Comparison of ENCODE assay signal across 15 mouse cellular contexts in genomic region chr19:16959551-16959950, GRCm38 (mm10). TPM values are rescaled to one million over a fixed set of nuclear protein-coding genes. Genes with fewer than 3 reads are reported as not detected.
DNase-seq lines count a peak whose midpoint lies in the region.
"Had no signal": no experiment of that assay in that cellular context is flagged by ENCODE, and none has a peak within 500 bp of the region (broad histone marks: within the 10 kb centered on the region; RNA-seq: fewer than 3 reads in every experiment).

No protein-coding gene starts in this region.

- H3K27ac ChIP-seq in heart, embryonic 10.5 days = no peak overlapping the region
- H3K27ac ChIP-seq: embryonic facial prominence, embryonic 15.5 days; intestine, embryonic 15.5 days; midbrain, embryonic 13.5 days; stomach, embryonic 15.5 days had no signal

- no peaks in the 10 kb centered on the region for H3K9me3 ChIP-seq in heart, embryonic 10.5 days
- H3K9me3 ChIP-seq: embryonic facial prominence, embryonic 15.5 days; intestine, embryonic 15.5 days; stomach, embryonic 15.5 days had no signal

- 34% methylated on average over 8 of the region's 8 CpGs for WGBS in heart, embryonic 10.5 days

- peaks cover 19% of the 10 kb centered on the region for H3K4me1 ChIP-seq in heart, embryonic 10.5 days

- intact Hi-C loops in heart, postnatal 36 days (cut with DNase I) = loop anchor here (5.0 kb wide), 1 partner anchor 68 kb away; no protein-coding TSS in a partner anchor

- H3K36me3 ChIP-seq in heart, embryonic 10.5 days = no peaks in the 10 kb centered on the region
- H3K36me3 ChIP-seq: embryonic facial prominence, embryonic 15.5 days; intestine, embryonic 15.5 days; midbrain, embryonic 13.5 days; stomach, embryonic 15.5 days had no signal

- peak; percentile 56 for DNase-seq in adrenal gland, adult 2 months
- no peak for DNase-seq in adrenal gland, postnatal 14 days
- DNase-seq in heart, adult 9 months (ENCODE audit: low spot score in 2 of 2) = peak; percentile 19 to 40
- no peak for DNase-seq in heart, embryonic 10.5 days (ENCODE audit: low spot score)
- DNase-seq in 416B (ENCODE audit: low read depth) = peak; percentile 90
- DNase-seq in heart, postnatal 36 days = peak; percentile 8 to 23
- DNase-seq in layer of hippocampus, adult 8-10 months (ENCODE audit: low spot score in 2 of 2) = no peak
- no peak for DNase-seq in urinary bladder, postnatal 25 days (ENCODE audit: low spot score)
- DNase-seq: cerebellum, adult 2 months; gastrocnemius, postnatal 14 days; kidney, postnatal 36 days had no signal

- H3K4me3 ChIP-seq in heart, embryonic 10.5 days = no peak overlapping the region
- H3K4me3 ChIP-seq: embryonic facial prominence, embryonic 15.5 days; intestine, embryonic 15.5 days; midbrain, embryonic 13.5 days; stomach, embryonic 15.5 days had no signal

- peaks cover 20% of the 10 kb centered on the region for H3K27me3 ChIP-seq in heart, embryonic 10.5 days (ENCODE audit: insufficient read depth, poor library complexity, severe bottlenecking)

RNA-seq across cellular contexts. Expression of gene Prune2, which starts 3.6 kb away (rescaled TPM):
- total RNA-seq in adrenal gland, adult 2 months (2021) = 10 to 100 TPM; 17.7 to 33.7 TPM
- 0.87 and 1.6 TPM in 2 replicates for polyA plus RNA-seq in adrenal gland, adult 2 months (2012; rRNA removed)
- 17.4 and 17.5 TPM in 2 replicates for total RNA-seq in adrenal gland, postnatal 14 days (2021)
- 3.6 and 8.5 TPM in 2 replicates for polyA plus RNA-seq in heart, embryonic 10.5 days (2016; fragmentation: Nextera tagmentation; extraction: Ambion mirVana)
- total RNA-seq in heart, postnatal 36 days (2021) = 10 to 100 TPM; 38.0 to 48.5 TPM
- total RNA-seq in layer of hippocampus, adult 8-10 months (2022) = 10 to 100 TPM; 80.4 to 87.7 (median 84.4) TPM

Comparison
In these comparisons a context has a peak if more than half of its experiments do, and no peak if none do; other contexts are left out.
1. DNase-seq: peak in adrenal gland, adult 2 months (single experiment), heart, adult 9 months (2 of 2), 416B (single experiment) and heart, postnatal 36 days (2 of 2); none in adrenal gland, postnatal 14 days (single experiment), heart, embryonic 10.5 days (single experiment), layer of hippocampus, adult 8-10 months (0 of 2) and urinary bladder, postnatal 25 days (single experiment).